Mouse (Mus musculus) erythroblast, embryonic 14.5 days (primary cell): ENCODE results near the gene Klhdc8b.

Experiments
- GATA1 ChIP-seq: IDR thresholded peaks from 2 replicates; pipeline ENCODE4 v1.6.1; 2012; ENCODE audit warnings: low read length, inconsistent platforms, mixed read lengths
- TAL1 ChIP-seq: IDR thresholded peaks from 3 replicates; pipeline ENCODE4 v1.6.1; 2012; ENCODE audit warnings: low read length, inconsistent platforms, mixed read lengths

DNA sequence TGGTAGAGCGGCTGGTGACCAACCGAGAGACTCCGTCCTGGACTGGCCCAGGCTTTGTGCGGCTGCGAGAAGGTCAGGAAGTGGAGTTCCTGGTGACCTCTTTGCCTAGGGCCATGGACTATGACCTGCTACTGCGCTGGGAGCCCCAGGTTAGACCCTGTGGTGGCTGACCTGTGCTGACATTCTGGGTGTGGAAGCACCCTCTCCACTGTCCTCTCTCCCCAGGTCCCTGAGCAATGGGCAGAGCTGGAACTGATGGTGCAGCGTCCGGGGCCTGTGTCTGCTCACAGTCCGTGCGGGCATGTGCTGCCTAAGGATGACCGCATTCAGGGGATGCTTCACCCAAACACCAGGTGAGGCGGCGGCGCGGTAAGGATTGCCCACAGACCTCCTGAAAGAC lies 22.6 kb upstream of the Klhdc8b start:
- no peak for TF ChIP-seq GATA1
- no peak for TF ChIP-seq TAL1
